Mouse (Mus musculus) layer of hippocampus, adult 9-11 months (tissue): ENCODE measurements around the gene Matk.

Source experiments
- DNase-seq: peaks from one replicate; pipeline ENCODE4 v3.0.0; 2022

Matk gene

DNA sequence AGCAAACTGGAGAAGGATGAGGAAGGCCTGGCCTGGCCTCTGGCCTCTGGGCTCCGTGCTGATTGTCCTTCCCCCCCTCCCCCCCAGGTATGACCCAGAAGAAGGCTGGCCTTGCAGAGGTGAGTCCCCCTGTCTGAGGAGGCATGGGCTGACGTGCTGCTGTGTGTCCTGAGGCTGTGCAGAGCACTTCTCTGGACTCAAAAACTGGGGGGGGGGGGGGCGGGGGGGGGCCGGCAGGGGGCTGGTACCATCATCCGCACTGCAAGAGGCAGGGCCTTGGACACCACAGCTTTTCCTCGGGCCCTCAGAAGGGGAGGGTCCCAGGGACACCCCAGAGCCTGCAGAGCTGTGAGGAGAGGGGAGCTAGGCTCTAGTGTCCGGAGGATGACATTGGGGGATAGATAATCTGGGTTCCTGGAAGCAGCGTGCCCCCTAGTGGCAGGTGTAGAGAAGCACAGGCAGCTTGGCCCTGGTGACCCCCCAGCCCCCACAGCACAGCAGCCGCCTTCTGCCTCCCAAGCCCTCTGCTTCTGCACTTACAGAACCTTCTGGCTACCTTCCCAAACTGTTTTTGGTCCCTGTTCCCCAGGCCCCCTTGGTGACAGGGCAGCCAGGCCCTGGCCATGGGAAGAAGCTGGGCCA is 52.0 kb downstream of the Matk start:
- no peak for DNase-seq

DNA sequence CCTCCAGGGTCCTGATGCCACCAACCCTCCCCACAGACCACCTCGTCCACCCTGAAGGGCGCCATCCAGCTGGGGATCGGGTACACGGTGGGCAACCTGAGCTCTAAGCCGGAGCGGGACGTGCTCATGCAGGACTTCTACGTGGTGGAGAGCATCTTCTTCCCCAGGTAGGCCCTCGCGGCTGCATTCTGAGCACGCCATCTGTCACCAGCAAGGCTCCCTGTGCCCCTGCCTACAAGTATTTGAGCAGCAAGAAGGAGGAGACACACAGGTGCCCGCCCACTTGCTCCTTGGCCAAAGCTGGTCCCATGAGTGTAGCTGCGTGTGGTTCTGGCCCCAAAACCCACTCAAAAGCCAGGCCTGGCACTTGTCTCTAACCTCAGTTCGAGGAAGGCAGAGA is 52.9 kb downstream of the Matk start:
- DNase-seq, result no peak

DNA sequence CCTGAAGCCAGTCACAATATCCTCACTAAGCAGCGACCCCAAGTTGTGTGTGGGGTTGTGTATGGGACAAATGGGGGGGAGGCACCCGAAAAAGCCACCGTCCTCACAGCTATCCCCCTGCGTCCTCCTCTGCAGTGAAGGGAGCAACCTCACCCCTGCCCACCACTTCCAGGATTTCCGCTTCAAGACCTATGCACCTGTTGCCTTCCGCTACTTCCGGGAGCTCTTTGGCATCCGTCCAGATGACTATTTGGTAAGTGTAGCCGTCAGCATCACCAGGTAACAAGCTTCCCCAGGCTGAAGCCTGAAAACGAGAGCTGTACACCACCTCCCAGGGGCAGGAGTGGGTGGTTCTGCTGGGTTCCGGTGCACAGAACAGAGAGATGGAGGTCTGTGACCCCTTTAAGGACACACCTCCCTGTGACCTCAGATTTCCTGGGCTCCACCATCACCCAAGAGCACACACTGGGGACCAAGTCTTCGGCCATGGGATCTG is 53.5 kb downstream of the Matk start:
- no peak for DNase-seq

DNA sequence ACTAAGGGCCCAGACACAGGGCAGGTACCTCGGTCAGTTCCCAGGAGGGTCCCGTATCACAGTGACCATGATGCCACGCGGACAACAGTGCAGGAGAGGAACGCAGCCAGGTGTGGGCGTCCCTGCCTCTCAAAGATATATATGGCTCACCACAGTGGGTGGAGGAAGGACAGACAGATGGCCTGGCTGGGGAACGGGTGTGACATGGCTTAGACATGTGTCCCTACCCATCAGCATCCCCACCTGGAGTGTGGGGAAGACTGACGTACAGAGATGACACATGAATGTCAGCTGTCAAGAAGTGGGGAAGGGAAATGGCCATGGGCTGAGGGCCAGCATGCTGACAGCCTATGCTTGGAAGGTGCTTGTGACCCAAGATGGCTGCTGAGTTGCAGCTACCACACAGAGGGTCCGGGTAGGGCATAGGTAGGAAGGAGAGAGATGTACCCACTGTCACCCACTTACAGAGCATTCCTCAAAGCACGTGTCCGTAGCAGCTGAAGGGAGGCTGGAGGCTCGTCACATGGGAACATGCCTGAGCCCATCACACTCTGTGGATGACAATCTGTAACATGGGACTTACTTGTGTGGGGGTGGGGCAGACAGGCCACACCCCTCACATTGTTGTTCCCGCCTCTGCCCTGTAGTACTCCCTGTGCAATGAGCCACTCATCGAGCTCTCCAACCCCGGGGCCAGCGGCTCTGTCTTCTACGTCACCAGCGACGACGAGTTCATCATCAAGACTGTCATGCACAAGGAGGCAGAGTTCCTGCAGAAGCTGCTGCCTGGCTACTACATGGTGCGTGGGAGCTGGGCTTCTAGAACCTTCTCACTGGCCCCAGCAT is 54.3 kb downstream of the Matk start:
- DNase-seq, result peak; percentile 73

DNA sequence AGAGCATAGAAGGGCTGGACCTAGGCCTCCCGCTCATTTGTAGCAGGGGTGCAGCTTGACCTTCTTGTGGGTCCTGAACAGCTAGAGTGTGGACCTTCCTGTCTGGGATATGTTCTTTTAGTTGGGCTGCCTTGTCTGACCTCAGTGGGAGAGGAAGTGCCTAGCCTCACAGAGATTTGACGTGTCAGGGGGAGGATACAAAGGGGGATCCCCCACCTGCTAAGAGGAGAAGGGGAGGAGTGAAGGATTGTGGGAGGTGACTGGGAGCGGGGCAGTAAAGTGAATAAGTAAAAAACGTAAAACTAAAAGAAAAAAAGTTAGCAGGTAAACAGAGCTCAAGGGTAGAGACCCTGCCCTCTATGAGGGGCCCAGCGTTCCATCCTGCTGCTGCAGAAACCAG is 56.8 kb downstream of the Matk start:
- no peak for DNase-seq
